In genomic region chr13:38269055-38269692, GRCm38 (mm10) we compare ENCODE assay signal across 18 mouse cellular contexts.
DNase-seq lines count a peak whose midpoint lies in the region; ATAC-seq lines count a peak whose summit lies in the region.
"Had no signal": no experiment of that assay in that cellular context is flagged by ENCODE, and none has a peak within 500 bp of the region (broad histone marks: within the 10 kb centered on the region; RNA-seq: fewer than 3 reads in every experiment).

No protein-coding gene starts in this region.

- no peak for ATAC-seq in CD4-positive, CD25-positive, alpha-beta regulatory T cell, adult 4 months
- ATAC-seq: forebrain, embryonic 13.5 days; forebrain, embryonic 15.5 days; forebrain, postnatal 0 days had no signal

- DNase-seq in CD4-positive, CD25-positive, alpha-beta regulatory T cell, adult 2 months (ENCODE audit: low read depth, low spot score): peak; percentile 1
- peak; percentile 68 for DNase-seq in induced T-regulatory cell, adult 2 months (ENCODE audit: low read depth)
- DNase-seq in Muller cell, postnatal 12 days (ENCODE audit: inconsistent ontology term): no peak
- no peak for DNase-seq in frontal cortex, postnatal 25 days (ENCODE audit: low spot score in 2 of 2)
- DNase-seq: adrenal gland, adult 2 months; adrenal gland, postnatal 10 days; adrenal gland, postnatal 25 days; cerebellum, adult 11 months; cerebellum, adult 18-20 months; cerebellum, adult 8-10 months; cerebellum, adult 9-11 months; cerebellum, postnatal 14 days; cerebellum, postnatal 36 days; embryo, embryonic 11 days; forebrain, postnatal 0 days had no signal

Comparison
In these comparisons a context has a peak if more than half of its experiments do, and no peak if none do; other contexts are left out.
1. DNase-seq: peak in CD4-positive, CD25-positive, alpha-beta regulatory T cell, adult 2 months (single experiment) and induced T-regulatory cell, adult 2 months (single experiment); none in Muller cell, postnatal 12 days (single experiment) and frontal cortex, postnatal 25 days (0 of 2).